In genomic region chr7:63523051-63523450, GRCm38 (mm10) we compare ENCODE assay signal across 21 mouse cellular contexts.
"Had no signal": no experiment of that assay in that cellular context is flagged by ENCODE, and none has a peak within 500 bp of the region (broad histone marks: within the 10 kb centered on the region; RNA-seq: fewer than 3 reads in every experiment).

No protein-coding gene starts in this region.

- H3K9ac ChIP-seq: limb, embryonic 12.5 days; limb, embryonic 15.5 days; liver, embryonic 14.5 days; liver, postnatal 0 days; lung, embryonic 14.5 days; midbrain, embryonic 12.5 days; midbrain, embryonic 15.5 days; neural tube, embryonic 12.5 days; stomach, embryonic 15.5 days had no signal

- H3K4me1 ChIP-seq: limb, embryonic 12.5 days; limb, embryonic 15.5 days; midbrain, embryonic 12.5 days; midbrain, embryonic 15.5 days; neural tube, embryonic 12.5 days; stomach, embryonic 15.5 days had no signal

- H3K36me3 ChIP-seq: limb, embryonic 12.5 days; limb, embryonic 15.5 days; midbrain, embryonic 12.5 days; midbrain, embryonic 15.5 days; neural tube, embryonic 12.5 days; stomach, embryonic 15.5 days had no signal

- H3K9me3 ChIP-seq: limb, embryonic 12.5 days; limb, embryonic 15.5 days; midbrain, embryonic 12.5 days; midbrain, embryonic 15.5 days; neural tube, embryonic 12.5 days; stomach, embryonic 15.5 days had no signal

- DNase-seq: kidney, adult 9 months; kidney, postnatal 14 days; kidney, postnatal 4 days; layer of hippocampus, postnatal 36 days; left cerebral cortex, postnatal 4 days; liver, postnatal 0 days; retina, postnatal 1 day; right cerebral cortex, postnatal 25 days; spleen, adult 18-20 months; thymus, postnatal 25 days had no signal

- ATAC-seq: liver, postnatal 0 days; lung, postnatal 0 days; midbrain, embryonic 15.5 days had no signal

- H3K27me3 ChIP-seq: limb, embryonic 12.5 days; limb, embryonic 15.5 days; midbrain, embryonic 12.5 days; midbrain, embryonic 15.5 days; neural tube, embryonic 12.5 days; stomach, embryonic 15.5 days had no signal

- H3K4me2 ChIP-seq: limb, embryonic 12.5 days; limb, embryonic 15.5 days; liver, embryonic 11.5 days; lung, embryonic 14.5 days; midbrain, embryonic 12.5 days; midbrain, embryonic 15.5 days; neural tube, embryonic 12.5 days; stomach, embryonic 15.5 days had no signal

- H3K27ac ChIP-seq: limb, embryonic 12.5 days; limb, embryonic 15.5 days; liver, embryonic 14.5 days; macrophage; midbrain, embryonic 12.5 days; midbrain, embryonic 15.5 days; neural tube, embryonic 12.5 days; stomach, embryonic 15.5 days had no signal

- H3K4me3 ChIP-seq: limb, embryonic 12.5 days; limb, embryonic 15.5 days; midbrain, embryonic 12.5 days; midbrain, embryonic 15.5 days; neural tube, embryonic 12.5 days; stomach, embryonic 15.5 days had no signal
